Mouse (Mus musculus): ENCODE measurements around the gene Leng9.

DNA sequence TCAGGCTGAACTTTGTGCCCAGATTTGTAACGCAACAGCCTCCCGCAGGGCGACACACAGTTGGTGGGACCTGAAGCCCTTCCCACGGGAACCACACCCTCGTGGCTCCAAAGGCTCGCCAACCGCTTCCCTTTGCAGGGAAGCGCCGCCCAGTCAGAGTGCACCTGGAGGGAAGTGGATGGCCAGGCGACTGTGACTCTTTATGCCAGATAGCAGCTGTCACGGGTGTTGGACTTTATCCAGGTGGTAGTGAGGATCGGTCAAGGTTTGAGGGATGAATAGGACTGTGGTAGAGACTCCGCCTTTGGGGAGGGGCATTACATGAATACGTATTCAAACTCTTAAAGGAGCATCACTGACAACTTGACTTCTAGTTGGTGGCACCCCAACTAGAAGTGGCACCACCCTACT is 642 bp upstream of the Leng9 start:
- TF ChIP-seq EP300 (IDR thresholded peaks at IDR 0.05) (no peak), CTCF (IDR thresholded peaks at IDR 0.05) (no peak)
